Mouse (Mus musculus): ENCODE data around the gene Ttc34. TPM values are rescaled to one million over a fixed set of nuclear protein-coding genes. Genes with fewer than 3 reads are reported as not detected.
A peak's percentile ranks its signal among the peaks of the same experiment; 100 is the strongest.

The Ttc34 gene
- total RNA-seq, 1 experiment from 2014 or later, result not detected

- peak; percentile 94 to 98 for ATAC-seq (replicated peaks in 1 of 2; ENCODE audit: insufficient read depth in 1 of 2, low FRiP score in 2 of 2, low TSS enrichment in 1 of 2, low read depth in 1 of 2, poor library complexity in 2 of 2, severe bottlenecking in 2 of 2)
These were observed 40.7 kb downstream of the Ttc34 start for GRCm38 (mm10) chr4:154877864-154878548.

- ATAC-seq (replicated peaks in 1 of 2; ENCODE audit: insufficient read depth in 1 of 2, low FRiP score in 2 of 2, low TSS enrichment in 1 of 2, low read depth in 1 of 2, poor library complexity in 2 of 2, severe bottlenecking in 2 of 2), result peak in 1 of 2 experiments; percentile 21; a peak in 1 of 4 replicates
These were observed 43.5 kb downstream of the Ttc34 start for GRCm38 (mm10) chr4:154880730-154881129.

- no peak for ATAC-seq (replicated peaks in 1 of 2; ENCODE audit: insufficient read depth in 1 of 2, low FRiP score in 2 of 2, low TSS enrichment in 1 of 2, low read depth in 1 of 2, poor library complexity in 2 of 2, severe bottlenecking in 2 of 2)
These were observed 44.9 kb downstream of the Ttc34 start for GRCm38 (mm10) chr4:154882014-154882659.

- no peak for ATAC-seq (replicated peaks in 1 of 2; ENCODE audit: insufficient read depth in 1 of 2, low FRiP score in 2 of 2, low TSS enrichment in 1 of 2, low read depth in 1 of 2, poor library complexity in 2 of 2, severe bottlenecking in 2 of 2)
These were observed 48.2 kb downstream of the Ttc34 start for GRCm38 (mm10) chr4:154885416-154885815.

- ATAC-seq (replicated peaks in 1 of 2; ENCODE audit: insufficient read depth in 1 of 2, low FRiP score in 2 of 2, low TSS enrichment in 1 of 2, low read depth in 1 of 2, poor library complexity in 2 of 2, severe bottlenecking in 2 of 2), result no peak
These were observed 49.8 kb downstream of the Ttc34 start for GRCm38 (mm10) chr4:154886876-154887592.

GRCm38 (mm10) chr4:154887593-154888250 is 50.5 kb downstream of the Ttc34 start:
- no peak for ATAC-seq (replicated peaks in 1 of 2; ENCODE audit: insufficient read depth in 1 of 2, low FRiP score in 2 of 2, low TSS enrichment in 1 of 2, low read depth in 1 of 2, poor library complexity in 2 of 2, severe bottlenecking in 2 of 2)

- no peak for ATAC-seq (replicated peaks in 1 of 2; ENCODE audit: insufficient read depth in 1 of 2, low FRiP score in 2 of 2, low TSS enrichment in 1 of 2, low read depth in 1 of 2, poor library complexity in 2 of 2, severe bottlenecking in 2 of 2)
These were observed 53.6 kb downstream of the Ttc34 start for GRCm38 (mm10) chr4:154890887-154891286.

GRCm38 (mm10) chr4:154895549-154895948 is 58.3 kb downstream of the Ttc34 start:
- ATAC-seq (replicated peaks in 1 of 2; ENCODE audit: insufficient read depth in 1 of 2, low FRiP score in 2 of 2, low TSS enrichment in 1 of 2, low read depth in 1 of 2, poor library complexity in 2 of 2, severe bottlenecking in 2 of 2), result no peak

GRCm38 (mm10) chr4:154897676-154898465 is 60.6 kb downstream of the Ttc34 start:
- ATAC-seq (replicated peaks in 1 of 2; ENCODE audit: insufficient read depth in 1 of 2, low FRiP score in 2 of 2, low TSS enrichment in 1 of 2, low read depth in 1 of 2, poor library complexity in 2 of 2, severe bottlenecking in 2 of 2), result no peak

- peak; percentile 85 to 90 for ATAC-seq (replicated peaks in 1 of 2; ENCODE audit: insufficient read depth in 1 of 2, low FRiP score in 2 of 2, low TSS enrichment in 1 of 2, low read depth in 1 of 2, poor library complexity in 2 of 2, severe bottlenecking in 2 of 2)
These were observed 61.5 kb downstream of the Ttc34 start, which contains the start of gene Fam213b for GRCm38 (mm10) chr4:154898506-154899446. Gene Fam213b (minus strand): TSS chr4:154899135.

- ATAC-seq (replicated peaks in 1 of 2; ENCODE audit: insufficient read depth in 1 of 2, low FRiP score in 2 of 2, low TSS enrichment in 1 of 2, low read depth in 1 of 2, poor library complexity in 2 of 2, severe bottlenecking in 2 of 2), result no peak
These were observed 65.1 kb downstream of the Ttc34 start for GRCm38 (mm10) chr4:154902371-154902770.

GRCm38 (mm10) chr4:154904185-154905071 is 67.2 kb downstream of the Ttc34 start:
- peak; percentile 90 to 95 for ATAC-seq (replicated peaks in 1 of 2; ENCODE audit: insufficient read depth in 1 of 2, low FRiP score in 2 of 2, low TSS enrichment in 1 of 2, low read depth in 1 of 2, poor library complexity in 2 of 2, severe bottlenecking in 2 of 2)

GRCm38 (mm10) chr4:154907833-154908232 is 70.6 kb downstream of the Ttc34 start:
- peak; percentile 48 to 63; a peak in 3 of 4 replicates for ATAC-seq (replicated peaks in 1 of 2; ENCODE audit: insufficient read depth in 1 of 2, low FRiP score in 2 of 2, low TSS enrichment in 1 of 2, low read depth in 1 of 2, poor library complexity in 2 of 2, severe bottlenecking in 2 of 2)

GRCm38 (mm10) chr4:154908490-154908889 is 71.2 kb downstream of the Ttc34 start:
- peak in 1 of 2 experiments; percentile 82; a peak in 2 of 4 replicates for ATAC-seq (replicated peaks in 1 of 2; ENCODE audit: insufficient read depth in 1 of 2, low FRiP score in 2 of 2, low TSS enrichment in 1 of 2, low read depth in 1 of 2, poor library complexity in 2 of 2, severe bottlenecking in 2 of 2)

Data from hematopoietic stem cell, adult 5-6 weeks (primary cell).